Mouse (Mus musculus): ENCODE results near the gene Urah.

The Urah gene

DNA sequence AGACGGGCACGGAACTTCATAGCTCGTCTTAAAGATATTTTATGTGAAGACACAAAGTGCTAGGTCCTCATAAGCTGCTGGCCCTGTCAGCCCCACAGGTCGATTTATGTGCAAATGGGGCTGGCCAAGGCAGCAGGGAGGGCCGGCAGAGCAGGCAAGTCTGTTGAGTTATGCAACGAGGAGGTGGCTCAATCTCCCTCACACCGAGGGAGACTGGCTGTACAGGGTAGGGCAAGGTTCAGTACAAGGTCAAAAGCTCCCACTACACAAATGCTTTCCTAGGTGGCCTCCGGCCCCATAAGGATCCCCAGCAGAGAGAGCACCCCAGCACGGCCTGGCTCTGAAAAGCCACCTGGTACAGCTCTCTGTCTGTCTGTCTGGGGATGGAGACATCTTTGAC lies 18.6 kb downstream of the Urah start:
- TF ChIP-seq GATA4 (IDR thresholded peaks at IDR 0.05; ENCODE audit: insufficient replicate concordance, low read length): no peak

- TF ChIP-seq GATA4 (IDR thresholded peaks at IDR 0.05; ENCODE audit: insufficient replicate concordance, low read length): no peak
These were observed 19.7 kb downstream of the Urah start for GRCm38 (mm10) chr7:140854483-140854882.

DNA sequence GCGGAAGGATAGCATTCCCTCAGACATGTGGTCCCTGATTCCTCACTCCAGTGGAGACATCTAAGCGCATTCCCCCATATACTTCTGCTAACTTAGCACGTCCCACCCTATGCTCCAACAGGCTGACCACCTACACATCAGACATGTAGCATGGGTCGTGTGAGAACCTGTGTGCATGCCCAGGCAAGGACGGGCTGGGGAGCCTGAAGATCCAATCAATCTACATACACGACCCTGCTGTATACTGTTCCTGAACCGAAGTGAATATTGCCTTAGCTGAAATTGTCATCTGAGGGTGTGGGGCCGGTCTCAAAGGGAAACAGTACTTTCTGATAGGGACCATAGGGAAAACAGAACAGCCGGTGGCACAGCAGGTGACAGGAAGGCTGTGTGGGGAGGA lies 20.4 kb downstream of the Urah start:
- TF ChIP-seq GATA4 (IDR thresholded peaks at IDR 0.05; ENCODE audit: insufficient replicate concordance, low read length): no peak

- no peak for TF ChIP-seq GATA4 (IDR thresholded peaks at IDR 0.05; ENCODE audit: insufficient replicate concordance, low read length)
These were observed 21.3 kb downstream of the Urah start, which contains the start of gene Gm45785 for GRCm38 (mm10) chr7:140855860-140856784. TSS of gene Gm45785 (minus strand) at chr7:140856331.

DNA sequence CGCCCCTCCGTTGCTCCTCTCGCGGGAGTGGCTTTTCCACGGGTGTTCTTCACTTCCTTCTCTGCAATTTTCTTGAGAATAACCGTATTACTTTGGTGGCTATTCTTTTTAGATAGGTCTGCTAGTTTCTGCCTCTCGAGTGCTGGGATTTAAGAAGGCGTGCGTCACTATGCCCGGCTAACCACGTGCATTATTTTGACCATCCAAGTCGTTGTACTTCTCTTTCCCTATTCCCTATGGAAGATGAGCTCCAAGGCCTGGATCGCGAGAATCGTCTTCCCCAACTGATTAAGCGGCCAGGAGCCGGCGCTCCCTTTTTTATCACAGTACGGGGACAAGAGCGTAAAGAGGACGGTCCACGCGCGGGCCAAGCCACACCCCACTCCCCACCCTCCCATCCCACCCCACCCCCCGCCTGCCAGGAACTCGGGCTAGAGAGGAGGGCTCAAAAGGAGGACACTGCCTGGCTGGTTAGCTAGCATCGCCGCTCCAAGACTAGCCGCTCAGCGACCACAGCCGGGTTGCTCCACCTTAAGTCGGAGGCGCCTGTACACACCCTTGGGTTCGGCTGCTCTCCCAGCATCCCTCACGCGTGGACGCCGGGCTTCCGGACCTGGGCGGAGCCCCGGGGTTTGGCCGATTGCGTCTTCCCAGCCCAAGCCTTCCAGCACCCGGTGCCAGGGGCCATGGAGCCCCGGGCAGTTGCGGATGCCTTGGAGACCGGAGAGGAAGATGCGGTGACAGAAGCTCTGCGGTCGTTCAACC lies 22.1 kb downstream of the Urah start, which contains the start of gene Ric8a:
Gene Ric8a (plus strand): TSS at position 173 of the 765 bp plus-strand sequence.
- peak; percentile 33; the same call in 1 of the 2 replicates for TF ChIP-seq GATA4 (IDR thresholded peaks at IDR 0.05; ENCODE audit: insufficient replicate concordance, low read length)

DNA sequence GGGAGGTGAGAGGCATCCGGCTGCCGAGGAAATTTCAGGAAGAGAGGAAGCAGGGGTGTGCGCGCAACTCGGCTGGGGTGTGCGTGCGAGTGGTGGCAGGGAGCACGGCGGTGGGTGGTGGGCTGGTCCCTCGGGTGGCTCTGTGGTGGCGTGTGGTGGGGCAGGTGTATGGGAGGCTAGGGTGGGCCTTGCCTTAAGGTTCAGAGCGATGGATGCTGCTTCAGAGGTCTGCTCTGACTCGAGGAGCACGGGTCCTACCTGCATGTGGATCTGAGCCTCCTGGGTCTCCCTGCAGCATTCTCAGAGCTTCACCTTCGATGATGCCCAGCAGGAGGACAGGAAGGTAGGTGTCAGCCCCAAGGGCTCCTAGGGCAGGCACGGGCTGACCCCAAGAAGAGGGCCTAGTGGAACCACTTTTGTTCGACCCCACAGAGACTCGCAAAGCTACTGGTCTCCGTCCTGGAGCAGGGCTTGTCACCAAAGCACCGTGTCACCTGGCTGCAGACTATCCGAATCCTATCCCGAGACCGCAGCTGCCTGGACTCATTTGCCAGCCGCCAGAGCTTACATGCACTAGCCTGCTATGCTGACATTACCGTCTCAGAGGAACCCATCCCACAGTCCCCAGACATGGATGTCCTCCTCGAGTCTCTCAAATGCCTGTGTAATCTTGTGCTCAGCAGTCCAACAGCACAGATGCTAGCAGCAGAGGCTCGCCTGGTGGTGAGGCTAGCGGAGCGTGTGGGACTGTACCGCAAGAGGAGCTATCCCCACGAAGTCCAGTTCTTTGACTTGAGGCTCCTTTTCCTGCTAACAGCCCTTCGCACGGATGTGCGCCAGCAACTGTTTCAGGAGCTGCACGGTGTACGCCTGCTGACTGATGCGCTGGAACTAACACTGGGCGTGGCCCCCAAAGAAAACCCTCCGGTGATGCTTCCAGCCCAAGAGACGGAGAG lies 23.0 kb downstream of the Urah start, which contains the start of gene Bet1l:
Gene Bet1l (minus strand): TSS at position 28 of the 956 bp plus-strand sequence.
- TF ChIP-seq GATA4 (IDR thresholded peaks at IDR 0.05; ENCODE audit: insufficient replicate concordance, low read length): no peak

DNA sequence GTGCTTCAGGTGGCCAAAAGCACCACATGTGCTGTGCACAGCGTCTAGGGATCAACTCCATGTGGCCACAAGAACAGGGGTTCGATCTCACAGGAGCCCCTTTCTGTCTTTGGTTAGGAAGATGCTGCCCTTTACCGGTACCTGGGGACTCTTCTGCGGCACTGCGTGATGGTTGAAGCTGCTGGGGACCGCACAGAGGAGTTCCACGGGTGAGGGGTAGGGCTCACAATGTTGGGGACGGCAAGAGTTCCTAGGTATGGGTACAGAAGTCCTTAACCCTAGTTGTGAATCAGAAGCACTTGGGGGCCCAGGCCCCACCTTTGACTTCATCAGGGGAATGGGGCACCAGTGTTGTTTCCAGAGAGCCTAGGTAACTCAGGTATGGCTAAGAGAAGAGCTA lies 23.9 kb downstream of the Urah start:
- TF ChIP-seq GATA4 (IDR thresholded peaks at IDR 0.05; ENCODE audit: insufficient replicate concordance, low read length): no peak

GRCm38 (mm10) chr7:140859997-140860396 lies 25.2 kb downstream of the Urah start:
- no peak for TF ChIP-seq GATA4 (IDR thresholded peaks at IDR 0.05; ENCODE audit: insufficient replicate concordance, low read length)

DNA sequence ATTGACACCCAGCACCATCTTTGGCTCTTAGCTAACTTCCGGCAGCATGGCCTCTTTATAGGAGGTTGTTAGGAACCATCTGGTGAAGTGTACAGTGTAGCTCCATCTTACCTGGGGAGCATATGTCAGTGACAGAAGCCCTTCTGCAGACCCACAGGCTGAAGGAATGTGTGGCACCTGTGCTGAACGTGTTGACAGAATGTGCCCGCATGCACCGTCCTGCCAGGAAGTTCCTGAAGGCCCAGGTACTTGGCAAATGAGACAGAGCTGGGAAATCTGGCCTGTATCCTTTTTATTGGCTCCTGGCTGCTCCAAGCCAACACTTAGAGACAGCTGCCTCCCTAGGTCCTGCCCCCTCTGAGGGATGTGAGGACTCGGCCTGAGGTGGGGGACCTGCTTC lies 25.9 kb downstream of the Urah start:
- TF ChIP-seq GATA4 (IDR thresholded peaks at IDR 0.05; ENCODE audit: insufficient replicate concordance, low read length): no peak

DNA sequence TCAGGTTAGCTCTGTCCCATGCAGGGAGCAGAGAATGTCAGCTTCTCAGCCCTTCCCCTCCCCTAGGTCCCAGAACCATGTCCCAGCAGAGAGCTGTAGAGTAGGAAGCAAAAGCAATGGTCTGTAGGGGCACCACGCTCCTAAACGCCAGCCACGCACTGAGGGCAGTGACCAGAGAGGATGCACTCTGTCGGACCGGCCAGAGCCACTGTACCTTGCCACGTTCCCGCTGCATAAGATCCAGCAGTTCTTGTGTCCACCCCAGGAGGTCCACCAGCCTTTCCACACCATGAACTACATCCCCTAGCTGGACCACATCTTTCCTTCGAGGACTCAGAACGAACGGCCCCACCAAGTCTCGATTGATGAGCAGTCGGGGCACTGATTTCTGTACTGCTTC lies 29.9 kb downstream of the Urah start:
- no peak for TF ChIP-seq GATA4 (IDR thresholded peaks at IDR 0.05; ENCODE audit: insufficient replicate concordance, low read length)

DNA sequence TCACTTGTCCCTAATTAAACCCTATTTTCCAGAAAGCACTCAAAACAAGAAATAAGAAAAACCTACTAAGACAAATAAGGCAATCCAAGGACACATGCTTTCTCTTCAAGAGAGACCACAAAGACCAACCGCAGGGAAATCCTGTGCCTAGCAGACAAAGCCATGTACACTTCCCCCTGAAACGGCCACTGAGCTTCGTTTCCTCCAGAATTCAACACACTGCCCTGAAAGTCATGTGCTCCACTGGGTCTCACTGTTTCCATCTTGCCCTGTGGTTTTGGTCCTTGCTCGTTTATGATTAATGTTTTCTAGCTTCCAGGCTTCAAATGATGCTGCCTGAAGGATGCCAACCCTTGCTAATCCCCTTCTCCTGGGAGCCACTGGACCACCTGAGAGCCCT lies 39.4 kb downstream of the Urah start:
- TF ChIP-seq GATA4 (IDR thresholded peaks at IDR 0.05; ENCODE audit: insufficient replicate concordance, low read length): no peak

DNA sequence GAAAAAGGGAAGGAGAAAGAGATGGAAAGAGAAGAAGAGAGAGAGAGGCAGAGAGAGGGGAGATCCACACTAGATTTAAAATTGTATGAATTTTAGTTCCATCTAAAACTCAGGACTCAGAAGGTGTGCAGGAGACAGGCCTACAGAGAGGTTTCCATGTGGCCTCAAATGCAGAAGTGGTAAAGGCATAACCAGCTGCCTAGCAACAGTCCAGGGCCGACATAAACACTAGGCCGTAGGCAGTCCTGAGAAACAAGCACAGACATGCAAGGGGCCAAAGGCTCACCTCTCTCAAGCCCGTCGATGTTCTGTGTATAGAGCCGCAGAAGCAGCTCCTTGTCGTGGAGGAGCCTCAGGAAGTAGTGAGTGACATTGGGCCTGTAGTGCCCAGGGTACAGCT lies 42.5 kb downstream of the Urah start:
- TF ChIP-seq GATA4 (IDR thresholded peaks at IDR 0.05; ENCODE audit: insufficient replicate concordance, low read length): no peak

- no peak for TF ChIP-seq GATA4 (IDR thresholded peaks at IDR 0.05; ENCODE audit: insufficient replicate concordance, low read length)
These were observed 44.5 kb downstream of the Urah start for GRCm38 (mm10) chr7:140879355-140879754.

DNA sequence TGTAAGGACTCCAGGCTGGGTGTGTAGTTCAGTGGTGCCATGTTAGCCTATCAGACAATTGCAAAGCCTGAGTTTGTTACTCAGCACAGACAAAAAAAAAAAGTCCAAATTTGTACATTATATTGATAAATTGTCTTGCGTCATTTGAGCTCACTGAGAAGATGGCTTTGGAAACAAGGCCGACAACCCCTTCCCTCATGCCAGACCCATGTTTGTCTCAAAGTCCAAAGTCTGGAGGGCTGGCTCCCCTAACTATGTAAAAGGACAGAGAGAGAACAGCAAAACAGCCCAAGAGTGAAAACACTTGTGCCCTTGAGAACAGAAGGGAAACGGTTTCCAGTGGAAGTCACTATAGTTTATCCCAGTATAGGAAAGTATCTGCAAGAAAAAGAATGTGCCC lies 45.6 kb downstream of the Urah start:
- TF ChIP-seq GATA4 (IDR thresholded peaks at IDR 0.05; ENCODE audit: insufficient replicate concordance, low read length): no peak

All from liver, adult (tissue).